Mouse (Mus musculus): ENCODE measurements at regions not wholly inside any gene's neighbourhood (a gene's known extent, or its start where the extent isn't known, plus 50 kb on each side); places are given as distances from the start of the nearest gene placed in this dataset.

GRCm38 (mm10) chr7:94042466-94043030 lies 962.9 kb downstream of the Fam181b start:
- H3K27me3 ChIP-seq (replicated peaks; ENCODE audit: control insufficient read depth, insufficient read depth, low read length) = no peaks in the 10 kb centered on the region
- peak; percentile 94 for ATAC-seq
- peak overlapping the region; percentile 59 for H3K9ac ChIP-seq (ENCODE audit: low read depth, low read length)
- peak overlapping the region; percentile 72 for H3K4me2 ChIP-seq (ENCODE audit: low read length)
- H3K4me3 ChIP-seq (ENCODE audit: low read length) = peak overlapping the region; percentile 42
- no peaks in the 10 kb centered on the region for H3K9me3 ChIP-seq (ENCODE audit: control insufficient read depth, low read length)
- no peak overlapping the region for H3K27ac ChIP-seq (ENCODE audit: low read depth, low read length)
- 4% methylated on average over 11 of the region's 11 CpGs for WGBS
- no peaks in the 10 kb centered on the region for H3K4me1 ChIP-seq (ENCODE audit: control insufficient read depth, insufficient read depth, low read depth, low read length)
- no peaks in the 10 kb centered on the region for H3K36me3 ChIP-seq (ENCODE audit: control insufficient read depth, insufficient read depth, low read length)

- WGBS = 54% methylated on average over 2 of the region's 2 CpGs
- H3K9ac ChIP-seq (ENCODE audit: low read depth, low read length) = no peak overlapping the region
- no peaks in the 10 kb centered on the region for H3K9me3 ChIP-seq (ENCODE audit: control insufficient read depth, low read length)
- H3K4me2 ChIP-seq (ENCODE audit: low read length) = no peak overlapping the region
- no peaks in the 10 kb centered on the region for H3K27me3 ChIP-seq (replicated peaks; ENCODE audit: control insufficient read depth, insufficient read depth, low read length)
- no peak overlapping the region for H3K4me3 ChIP-seq (ENCODE audit: low read length)
- H3K4me1 ChIP-seq (ENCODE audit: control insufficient read depth, insufficient read depth, low read depth, low read length) = no peaks in the 10 kb centered on the region
- no peak for ATAC-seq
- no peak overlapping the region for H3K27ac ChIP-seq (ENCODE audit: low read depth, low read length)
- no peaks in the 10 kb centered on the region for H3K36me3 ChIP-seq (ENCODE audit: control insufficient read depth, insufficient read depth, low read length)
Measured at GRCm38 (mm10) chr7:94045428-94045827, 965.8 kb downstream of the Fam181b start.

- Histone ChIP-seq H3K4me1 (ENCODE audit: control insufficient read depth, insufficient read depth, low read depth, low read length) (no peaks in the 10 kb centered on the region), H3K4me2 (ENCODE audit: low read length) (no peak overlapping the region), H3K4me3 (ENCODE audit: low read length) (no peak overlapping the region)
Measured at GRCm38 (mm10) chr7:94046029-94046428, 966.4 kb downstream of the Fam181b start.

DNA sequence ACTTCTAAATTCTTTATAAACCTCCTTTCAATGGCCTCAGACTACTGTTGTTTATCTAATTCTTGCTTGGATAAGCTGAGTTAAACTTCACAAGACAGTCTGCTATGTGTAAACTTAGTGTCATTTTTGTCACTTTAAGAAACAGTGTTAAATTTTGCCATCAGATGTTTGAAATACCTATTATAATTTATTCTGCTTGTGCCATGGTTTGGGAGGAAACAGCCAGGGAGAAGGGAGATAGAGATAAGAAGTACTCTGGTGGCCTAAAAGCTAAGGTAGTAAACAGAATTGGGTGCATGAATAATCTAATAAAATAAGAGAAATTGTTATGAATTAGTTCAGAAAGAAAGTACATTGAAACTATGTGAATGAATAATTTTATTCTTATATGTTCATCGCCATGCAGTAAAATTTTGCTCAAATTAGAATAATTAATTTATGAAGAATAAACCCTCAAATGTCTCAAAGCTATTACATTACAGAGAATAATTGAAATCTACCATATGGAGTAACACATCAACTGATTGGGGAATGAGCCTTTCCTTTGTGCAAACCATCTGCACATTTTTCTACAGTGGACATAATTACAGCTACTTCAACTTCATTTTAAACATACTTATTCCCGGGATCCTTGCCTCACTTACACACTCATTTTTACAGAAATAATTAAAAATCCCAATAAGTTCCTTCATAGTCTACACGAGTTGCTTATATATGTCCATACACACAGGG lies 982.3 kb downstream of the Fam181b start:
- WGBS = 78% methylated on average over 3 of the region's 3 CpGs
- ATAC-seq = no peak

More at GRCm38 (mm10) chr7:94046029-94046428, 966.4 kb downstream of the Fam181b start:
- Histone ChIP-seq H3K36me3 (ENCODE audit: control insufficient read depth, insufficient read depth, low read length) (no peaks in the 10 kb centered on the region), H3K27me3 (replicated peaks; ENCODE audit: control insufficient read depth, insufficient read depth, low read length) (no peaks in the 10 kb centered on the region), H3K9ac (ENCODE audit: low read depth, low read length) (no peak overlapping the region), H3K9me3 (ENCODE audit: control insufficient read depth, low read length) (no peaks in the 10 kb centered on the region), H3K27ac (ENCODE audit: low read depth, low read length) (no peak overlapping the region)
- 14% methylated on average over 1 of the region's 1 CpGs for WGBS
- ATAC-seq = no peak

More for the DNA sequence above, 982.3 kb downstream of the Fam181b start:
- Histone ChIP-seq H3K4me1 (ENCODE audit: control insufficient read depth, insufficient read depth, low read depth, low read length) (no peaks in the 10 kb centered on the region), H3K27me3 (replicated peaks; ENCODE audit: control insufficient read depth, insufficient read depth, low read length) (no peaks in the 10 kb centered on the region), H3K4me2 (ENCODE audit: low read length) (no peak overlapping the region), H3K4me3 (ENCODE audit: low read length) (no peak overlapping the region), H3K27ac (ENCODE audit: low read depth, low read length) (no peak overlapping the region), H3K36me3 (ENCODE audit: control insufficient read depth, insufficient read depth, low read length) (no peaks in the 10 kb centered on the region), H3K9ac (ENCODE audit: low read depth, low read length) (no peak overlapping the region), H3K9me3 (ENCODE audit: control insufficient read depth, low read length) (no peaks in the 10 kb centered on the region)

Measured in hindbrain, embryonic 16.5 days (tissue).